Mouse (Mus musculus): ENCODE results near the gene Stk39. TPM values are rescaled to one million over a fixed set of nuclear protein-coding genes. Genes with fewer than 3 reads are reported as not detected.

The Stk39 gene
- polyA plus RNA-seq, 1 experiment = 5.5 TPM

- WGBS = 77% methylated on average over 2 of the region's 2 CpGs
- no peak overlapping the region for H3K4me3 ChIP-seq (ENCODE audit: control insufficient read depth, insufficient read depth, low read length)
- DNase-seq = no peak
- H3K4me1 ChIP-seq (replicated peaks; ENCODE audit: control insufficient read depth, insufficient read depth, low read length) = no peaks in the 10 kb centered on the region
- H3K27me3 ChIP-seq (ENCODE audit: control insufficient read depth, insufficient read depth, low read length) = no peaks in the 10 kb centered on the region
- H3K27ac ChIP-seq (ENCODE audit: control insufficient read depth, insufficient read depth, low read length) = no peak overlapping the region
- no peaks in the 10 kb centered on the region for H3K36me3 ChIP-seq (ENCODE audit: control insufficient read depth, insufficient read depth, low read length)
- TF ChIP-seq POLR2A (IDR thresholded peaks at IDR 0.05; ENCODE audit: control insufficient read depth, extremely low read depth, insufficient read depth, low read length, poor library complexity) (no peak), CTCF (IDR thresholded peaks at IDR 0.05; ENCODE audit: borderline replicate concordance, control insufficient read depth, extremely low read depth, insufficient read depth, low read length, poor library complexity) (no peak)
Measured at GRCm38 (mm10) chr2:68317452-68317851, 154.6 kb downstream of the Stk39 start.

GRCm38 (mm10) chr2:68315258-68315657, 156.8 kb downstream of the Stk39 start:
- H3K36me3 ChIP-seq (ENCODE audit: control insufficient read depth, insufficient read depth, low read length) = no peaks in the 10 kb centered on the region
- no peak for DNase-seq
- no peaks in the 10 kb centered on the region for H3K4me1 ChIP-seq (replicated peaks; ENCODE audit: control insufficient read depth, insufficient read depth, low read length)
- H3K27me3 ChIP-seq (ENCODE audit: control insufficient read depth, insufficient read depth, low read length) = no peaks in the 10 kb centered on the region
- H3K4me3 ChIP-seq (ENCODE audit: control insufficient read depth, insufficient read depth, low read length) = no peak overlapping the region
- 88% methylated on average over 11 of the region's 11 CpGs for WGBS
- no peak overlapping the region for H3K27ac ChIP-seq (ENCODE audit: control insufficient read depth, insufficient read depth, low read length)
- TF ChIP-seq POLR2A (IDR thresholded peaks at IDR 0.05; ENCODE audit: control insufficient read depth, extremely low read depth, insufficient read depth, low read length, poor library complexity) = no peak
- TF ChIP-seq CTCF (IDR thresholded peaks at IDR 0.05; ENCODE audit: borderline replicate concordance, control insufficient read depth, extremely low read depth, insufficient read depth, low read length, poor library complexity) = no peak

GRCm38 (mm10) chr2:68310121-68310520, 161.9 kb downstream of the Stk39 start:
- Histone ChIP-seq H3K36me3 (ENCODE audit: control insufficient read depth, insufficient read depth, low read length) (no peaks in the 10 kb centered on the region), H3K27me3 (ENCODE audit: control insufficient read depth, insufficient read depth, low read length) (no peaks in the 10 kb centered on the region), H3K4me3 (ENCODE audit: control insufficient read depth, insufficient read depth, low read length) (no peak overlapping the region), H3K27ac (ENCODE audit: control insufficient read depth, insufficient read depth, low read length) (no peak overlapping the region), H3K4me1 (replicated peaks; ENCODE audit: control insufficient read depth, insufficient read depth, low read length) (no peaks in the 10 kb centered on the region)
- no peak for TF ChIP-seq POLR2A (IDR thresholded peaks at IDR 0.05; ENCODE audit: control insufficient read depth, extremely low read depth, insufficient read depth, low read length, poor library complexity)
- no peak for TF ChIP-seq CTCF (IDR thresholded peaks at IDR 0.05; ENCODE audit: borderline replicate concordance, control insufficient read depth, extremely low read depth, insufficient read depth, low read length, poor library complexity)
- 92% methylated on average over 3 of the region's 3 CpGs for WGBS
- peak; percentile 47 for DNase-seq

- Histone ChIP-seq H3K4me1 (replicated peaks; ENCODE audit: control insufficient read depth, insufficient read depth, low read length) (no peaks in the 10 kb centered on the region), H3K36me3 (ENCODE audit: control insufficient read depth, insufficient read depth, low read length) (no peaks in the 10 kb centered on the region), H3K4me3 (ENCODE audit: control insufficient read depth, insufficient read depth, low read length) (no peak overlapping the region), H3K27me3 (ENCODE audit: control insufficient read depth, insufficient read depth, low read length) (no peaks in the 10 kb centered on the region), H3K27ac (ENCODE audit: control insufficient read depth, insufficient read depth, low read length) (no peak overlapping the region)
- WGBS = 95% methylated on average over 4 of the region's 4 CpGs
- DNase-seq = no peak
- no peak for TF ChIP-seq POLR2A (IDR thresholded peaks at IDR 0.05; ENCODE audit: control insufficient read depth, extremely low read depth, insufficient read depth, low read length, poor library complexity)
- no peak for TF ChIP-seq CTCF (IDR thresholded peaks at IDR 0.05; ENCODE audit: borderline replicate concordance, control insufficient read depth, extremely low read depth, insufficient read depth, low read length, poor library complexity)
Measured at GRCm38 (mm10) chr2:68306519-68306918, 165.5 kb downstream of the Stk39 start.

- Histone ChIP-seq H3K36me3 (ENCODE audit: control insufficient read depth, insufficient read depth, low read length) (no peaks in the 10 kb centered on the region), H3K4me1 (replicated peaks; ENCODE audit: control insufficient read depth, insufficient read depth, low read length) (no peaks in the 10 kb centered on the region), H3K27ac (ENCODE audit: control insufficient read depth, insufficient read depth, low read length) (no peak overlapping the region), H3K4me3 (ENCODE audit: control insufficient read depth, insufficient read depth, low read length) (no peak overlapping the region), H3K27me3 (ENCODE audit: control insufficient read depth, insufficient read depth, low read length) (no peaks in the 10 kb centered on the region)
- TF ChIP-seq POLR2A (IDR thresholded peaks at IDR 0.05; ENCODE audit: control insufficient read depth, extremely low read depth, insufficient read depth, low read length, poor library complexity) (no peak), CTCF (IDR thresholded peaks at IDR 0.05; ENCODE audit: borderline replicate concordance, control insufficient read depth, extremely low read depth, insufficient read depth, low read length, poor library complexity) (no peak)
- WGBS = 88% methylated on average over 6 of the region's 6 CpGs
- DNase-seq = no peak
Measured at GRCm38 (mm10) chr2:68304771-68305460, 167.2 kb downstream of the Stk39 start.

GRCm38 (mm10) chr2:68301811-68302542, 170.1 kb downstream of the Stk39 start:
- H3K27ac ChIP-seq (ENCODE audit: control insufficient read depth, insufficient read depth, low read length) = no peak overlapping the region
- 87% methylated on average over 4 of the region's 4 CpGs for WGBS
- no peak overlapping the region for H3K4me3 ChIP-seq (ENCODE audit: control insufficient read depth, insufficient read depth, low read length)
- H3K4me1 ChIP-seq (replicated peaks; ENCODE audit: control insufficient read depth, insufficient read depth, low read length) = no peaks in the 10 kb centered on the region
- DNase-seq = no peak
- H3K27me3 ChIP-seq (ENCODE audit: control insufficient read depth, insufficient read depth, low read length) = no peaks in the 10 kb centered on the region
- TF ChIP-seq CTCF (IDR thresholded peaks at IDR 0.05; ENCODE audit: borderline replicate concordance, control insufficient read depth, extremely low read depth, insufficient read depth, low read length, poor library complexity) (no peak), POLR2A (IDR thresholded peaks at IDR 0.05; ENCODE audit: control insufficient read depth, extremely low read depth, insufficient read depth, low read length, poor library complexity) (no peak)
- no peaks in the 10 kb centered on the region for H3K36me3 ChIP-seq (ENCODE audit: control insufficient read depth, insufficient read depth, low read length)

All from thymus, adult 2 months (tissue).